Mouse (Mus musculus) thymus, adult 2 months (tissue): ENCODE measurements around the gene Map4. TPM values are rescaled to one million over a fixed set of nuclear protein-coding genes. Genes with fewer than 3 reads are reported as not detected.

Source experiments
- DNase-seq: peaks from one replicate; pipeline ENCODE4 v3.0.0; 2021
- H3K27ac ChIP-seq: fragments of 200-500 bp; 2 replicates; pipeline ENCODE4 v1.5.1; 2012; ENCODE audit warnings: low read length, control low read depth; ENCODE audit not compliant: control insufficient read depth, insufficient read depth
- H3K27me3 ChIP-seq: fragments of 200-500 bp; 2 replicates; pipeline ENCODE4 v1.6.1; 2012; ENCODE audit warnings: mild to moderate bottlenecking, low read length, moderate library complexity, mixed read lengths; ENCODE audit not compliant: control insufficient read depth, insufficient read depth
- H3K36me3 ChIP-seq: fragments of 200-500 bp; 2 replicates; pipeline ENCODE4 v1.6.1; 2012; ENCODE audit warnings: mild to moderate bottlenecking, low read length, moderate library complexity; ENCODE audit not compliant: control insufficient read depth, insufficient read depth
- H3K4me1 ChIP-seq: fragments of 200-500 bp; replicated peaks from 2 replicates; pipeline ENCODE4 v1.6.1; 2012; ENCODE audit warnings: low read length; ENCODE audit not compliant: control insufficient read depth, insufficient read depth
- H3K4me3 ChIP-seq: fragments of 200-500 bp; 2 replicates; pipeline ENCODE4 v1.5.1; 2012; ENCODE audit warnings: mild to moderate bottlenecking, low read length, control low read depth, moderate library complexity; ENCODE audit not compliant: control insufficient read depth, insufficient read depth
- CTCF ChIP-seq: fragments of 200-500 bp; IDR thresholded peaks from 2 replicates; pipeline ENCODE4 v1.5.1; 2012; ENCODE audit warnings: mild to moderate bottlenecking, control low read depth, low read length, moderate library complexity, borderline replicate concordance; ENCODE audit not compliant: control insufficient read depth, poor library complexity, insufficient read depth; ENCODE audit errors: extremely low read depth
- POLR2A ChIP-seq: fragments of 200-500 bp; IDR thresholded peaks from 2 replicates; pipeline ENCODE4 v1.6.1; 2012; ENCODE audit warnings: mild to moderate bottlenecking, low read length, control low read depth, moderate library complexity; ENCODE audit not compliant: control insufficient read depth, poor library complexity, insufficient read depth; ENCODE audit errors: extremely low read depth
- WGBS: fragments of 180-500 bp; shearing (Covaris S2); methylation state at CpG from one replicate; pipeline ENCODE4 v1.1.7; 2018; 5-methylcytosine and 5-hydroxymethylcytosine counted together
- polyA plus RNA-seq: library from polyadenylated mRNA; depleted of rRNA; stranded (reverse); fragments of >200 nt; gene quantifications from 2 replicates; pipeline ENCODE4 v1.2.3, GENCODE M21; 2012

Map4 gene
- polyA plus RNA-seq, 1 experiment: 463 TPM

GRCm38 (mm10) chr9:109902246-109902645 lies 29.0 kb upstream of the Map4 start:
- no peaks in the 10 kb centered on the region for H3K4me1 ChIP-seq
- no peak overlapping the region for H3K27ac ChIP-seq
- H3K36me3 ChIP-seq: no peaks in the 10 kb centered on the region
- WGBS: 94% methylated on average over 4 of the region's 4 CpGs
- no peak for TF ChIP-seq POLR2A
- TF ChIP-seq CTCF: no peak
- H3K4me3 ChIP-seq: no peak overlapping the region
- no peak for DNase-seq
- H3K27me3 ChIP-seq: no peaks in the 10 kb centered on the region

DNA sequence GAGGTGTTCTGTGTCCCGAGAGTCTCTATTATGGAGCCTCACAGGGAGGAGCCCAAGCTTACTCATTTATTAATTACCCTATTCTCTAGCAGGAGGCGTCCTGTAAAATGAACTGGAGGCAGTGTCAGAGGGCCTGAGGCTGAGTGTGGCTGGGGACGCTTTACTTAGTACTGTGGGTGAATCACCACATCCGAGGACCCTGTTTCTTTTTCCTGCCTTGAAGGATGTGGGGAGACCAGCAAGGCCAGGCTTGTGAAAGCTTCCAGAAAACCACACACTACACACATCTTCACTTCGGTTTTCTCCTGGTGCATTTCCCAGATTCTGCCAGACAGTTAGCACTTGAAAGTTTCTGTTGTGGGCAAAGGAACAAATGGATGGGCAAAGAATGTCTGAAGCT lies 28.5 kb upstream of the Map4 start:
- TF ChIP-seq CTCF (no peak), POLR2A (no peak)
- DNase-seq: no peak
- no peaks in the 10 kb centered on the region for H3K27me3 ChIP-seq
- H3K27ac ChIP-seq: no peak overlapping the region
- no peaks in the 10 kb centered on the region for H3K4me1 ChIP-seq
- H3K36me3 ChIP-seq: no peaks in the 10 kb centered on the region
- H3K4me3 ChIP-seq: no peak overlapping the region
- WGBS: 50% methylated on average over 5 of the region's 5 CpGs

DNA sequence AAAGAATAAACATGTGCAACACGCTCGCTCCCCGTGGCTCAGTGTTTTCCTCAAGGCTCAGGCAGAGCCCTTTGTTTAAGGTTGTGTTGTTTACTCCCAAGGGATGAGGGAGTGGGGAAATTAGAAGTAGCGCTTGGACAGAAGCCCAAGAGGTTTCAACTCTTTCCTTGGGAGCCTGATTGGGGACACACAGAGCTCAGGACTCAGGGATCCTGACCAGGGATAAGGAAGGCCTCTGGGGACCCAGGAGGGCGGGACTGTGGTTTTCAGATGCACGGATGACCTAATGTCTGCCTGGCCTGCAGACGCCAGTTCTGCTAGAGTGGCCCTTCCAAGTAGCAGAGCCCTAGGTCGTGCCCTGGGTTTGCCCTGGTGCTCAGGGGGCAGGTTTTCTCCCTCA lies 24.0 kb upstream of the Map4 start:
- Histone ChIP-seq H3K4me3 (no peak overlapping the region), H3K4me1 (no peaks in the 10 kb centered on the region; the same call in 1 of the 2 replicates), H3K27ac (no peak overlapping the region), H3K27me3 (no peaks in the 10 kb centered on the region), H3K36me3 (no peaks in the 10 kb centered on the region)
- TF ChIP-seq CTCF (no peak), POLR2A (no peak)
- 83% methylated on average over 8 of the region's 8 CpGs for WGBS
- DNase-seq: no peak

DNA sequence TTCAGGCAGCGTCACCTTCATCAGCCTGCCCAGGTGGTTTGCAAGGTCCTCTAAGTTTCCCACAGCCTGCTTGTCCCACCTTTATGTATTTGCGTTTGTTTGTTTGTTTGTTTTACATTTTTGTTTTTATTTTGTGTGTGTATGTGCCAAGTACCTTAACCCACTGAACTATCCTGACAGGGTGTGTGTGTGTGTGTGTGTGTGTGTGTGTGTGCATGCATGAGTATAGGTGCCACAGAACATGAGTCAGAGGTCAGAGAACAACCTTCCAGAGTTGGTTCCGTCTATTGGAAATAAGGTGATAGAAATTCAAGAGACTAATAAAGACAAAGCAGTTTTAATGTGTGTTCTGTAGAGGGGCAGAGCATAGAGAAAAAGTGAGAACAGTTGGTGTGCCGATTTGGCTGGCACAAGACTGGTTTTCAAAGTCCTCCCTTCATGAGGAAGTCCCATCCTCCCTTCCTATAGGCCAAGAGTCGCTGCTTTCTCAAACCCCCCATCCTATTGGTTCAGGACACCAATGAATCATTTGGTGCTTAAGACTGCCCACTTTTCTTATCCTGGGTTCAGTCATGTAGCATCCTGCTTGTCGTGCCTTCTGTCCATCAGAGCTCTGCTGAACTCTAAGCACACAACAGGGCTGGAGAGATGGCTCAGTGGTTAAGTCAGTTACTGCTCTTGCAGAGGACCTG lies 23.3 kb upstream of the Map4 start:
- WGBS: 55% methylated on average over 6 of the region's 6 CpGs
- H3K4me1 ChIP-seq: no peaks in the 10 kb centered on the region; the same call in 1 of the 2 replicates
- no peaks in the 10 kb centered on the region for H3K27me3 ChIP-seq
- H3K27ac ChIP-seq: no peak overlapping the region
- no peak overlapping the region for H3K4me3 ChIP-seq
- no peak for DNase-seq
- TF ChIP-seq POLR2A: no peak
- TF ChIP-seq CTCF: no peak
- H3K36me3 ChIP-seq: no peaks in the 10 kb centered on the region

DNA sequence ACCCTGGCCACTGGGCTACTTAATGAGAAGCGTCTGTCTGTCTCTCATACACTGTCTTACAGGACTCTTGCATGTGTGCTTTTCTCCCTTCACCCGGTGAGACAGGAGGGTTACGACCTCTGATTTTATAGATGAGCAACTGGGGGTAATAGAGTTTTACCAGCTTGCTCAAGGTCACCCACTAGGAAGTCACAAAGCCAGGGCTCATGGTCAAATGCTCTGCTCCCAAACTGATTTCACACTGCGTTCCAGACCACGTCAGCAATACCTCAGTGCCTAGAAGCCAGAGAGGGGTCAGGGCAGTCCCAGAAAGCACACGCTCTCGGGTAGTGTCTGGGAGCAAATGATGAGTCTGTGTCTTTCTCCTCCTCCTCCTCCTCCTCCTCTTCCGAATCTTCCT lies 22.2 kb upstream of the Map4 start:
- DNase-seq: no peak
- no peaks in the 10 kb centered on the region for H3K36me3 ChIP-seq
- 93% methylated on average over 8 of the region's 8 CpGs for WGBS
- TF ChIP-seq POLR2A (no peak), CTCF (no peak)
- H3K4me3 ChIP-seq: no peak overlapping the region
- H3K4me1 ChIP-seq: no peaks in the 10 kb centered on the region; the same call in 1 of the 2 replicates
- no peaks in the 10 kb centered on the region for H3K27me3 ChIP-seq
- no peak overlapping the region for H3K27ac ChIP-seq

- Histone ChIP-seq H3K36me3 (no peaks in the 10 kb centered on the region), H3K4me1 (no peaks in the 10 kb centered on the region; the same call in 1 of the 2 replicates), H3K4me3 (no peak overlapping the region), H3K27ac (no peak overlapping the region), H3K27me3 (no peaks in the 10 kb centered on the region)
- TF ChIP-seq CTCF (no peak), POLR2A (no peak)
- DNase-seq: no peak
- WGBS: 95% methylated on average over 4 of the region's 4 CpGs
Observed at GRCm38 (mm10) chr9:109909926-109910325, 21.3 kb upstream of the Map4 start.

- Histone ChIP-seq H3K27ac (no peak overlapping the region), H3K4me1 (no peaks in the 10 kb centered on the region; the same call in 1 of the 2 replicates), H3K36me3 (no peaks in the 10 kb centered on the region), H3K4me3 (no peak overlapping the region), H3K27me3 (no peaks in the 10 kb centered on the region)
- no peak for DNase-seq
- WGBS: 88% methylated on average over 7 of the region's 7 CpGs
- TF ChIP-seq POLR2A: no peak
Observed at GRCm38 (mm10) chr9:109911779-109912178, 19.5 kb upstream of the Map4 start.
